Mouse (Mus musculus) lung, adult 18-20 months (tissue): ENCODE data around the gene Nomo1.

Experiments
- DNase-seq, 2 experiments: peaks; one replicate each; pipeline ENCODE4 v3.0.0; 2022; ENCODE audit warnings: mixed read lengths in 2 of 2

The Nomo1 gene

GRCm38 (mm10) chr7:46047873-46048562 is 14.5 kb downstream of the Nomo1 start:
- no peak for DNase-seq

GRCm38 (mm10) chr7:46049981-46050380 is 16.5 kb downstream of the Nomo1 start:
- DNase-seq: no peak

GRCm38 (mm10) chr7:46052161-46052821 is 18.8 kb downstream of the Nomo1 start:
- no peak for DNase-seq

GRCm38 (mm10) chr7:46053566-46053965 is 20.1 kb downstream of the Nomo1 start:
- no peak for DNase-seq

GRCm38 (mm10) chr7:46058882-46059281 is 25.4 kb downstream of the Nomo1 start:
- no peak for DNase-seq

GRCm38 (mm10) chr7:46060688-46061087 is 27.2 kb downstream of the Nomo1 start:
- DNase-seq: no peak

GRCm38 (mm10) chr7:46061614-46062013 is 28.1 kb downstream of the Nomo1 start:
- no peak for DNase-seq

- DNase-seq: no peak
These were observed 29.8 kb downstream of the Nomo1 start for GRCm38 (mm10) chr7:46063296-46063695.

- no peak for DNase-seq
These were observed 35.3 kb downstream of the Nomo1 start for GRCm38 (mm10) chr7:46068831-46069230.

GRCm38 (mm10) chr7:46076844-46077243 is 43.3 kb downstream of the Nomo1 start:
- no peak for DNase-seq

GRCm38 (mm10) chr7:46077675-46078074 is 44.2 kb downstream of the Nomo1 start:
- DNase-seq: no peak

- no peak for DNase-seq
These were observed 50.5 kb downstream of the Nomo1 start for GRCm38 (mm10) chr7:46084024-46084423.

GRCm38 (mm10) chr7:46084839-46085513 is 51.5 kb downstream of the Nomo1 start:
- DNase-seq: peak in 1 of 2 experiments; percentile 9

- no peak for DNase-seq
These were observed 52.9 kb downstream of the Nomo1 start for GRCm38 (mm10) chr7:46086378-46086777.

- DNase-seq: no peak
These were observed 54.7 kb downstream of the Nomo1 start for GRCm38 (mm10) chr7:46088241-46088640.

- DNase-seq: no peak
These were observed 59.3 kb downstream of the Nomo1 start for GRCm38 (mm10) chr7:46092803-46093202.

- DNase-seq: peak; percentile 22 to 45
These were observed 62.6 kb downstream of the Nomo1 start for GRCm38 (mm10) chr7:46096136-46096535.

GRCm38 (mm10) chr7:46097319-46097783 is 63.9 kb downstream of the Nomo1 start:
- no peak for DNase-seq

- DNase-seq: no peak
These were observed 64.9 kb downstream of the Nomo1 start for GRCm38 (mm10) chr7:46098221-46098918.

GRCm38 (mm10) chr7:46098919-46099286 is 65.4 kb downstream of the Nomo1 start:
- DNase-seq: no peak

GRCm38 (mm10) chr7:46099682-46100081 is 66.2 kb downstream of the Nomo1 start:
- no peak for DNase-seq

GRCm38 (mm10) chr7:46100563-46100962 is 67.1 kb downstream of the Nomo1 start, which contains the start of gene Kcnj11:
TSS of gene Kcnj11 (minus strand) at chr7:46100764.
- DNase-seq: peak; percentile 45 to 60

GRCm38 (mm10) chr7:46103075-46103591 is 69.6 kb downstream of the Nomo1 start:
- no peak for DNase-seq
